Mouse (Mus musculus): ENCODE results near the gene Scaf1. TPM values are rescaled to one million over a fixed set of nuclear protein-coding genes. Genes with fewer than 3 reads are reported as not detected.
A peak's percentile ranks its signal among the peaks of the same experiment; 100 is the strongest.

Scaf1 gene
- polyA plus RNA-seq, 1 experiment = 56.7 TPM

- H3ac ChIP-seq (ENCODE audit: control insufficient read depth, insufficient read length) = no peak overlapping the region
- TF ChIP-seq TCF12 (IDR thresholded peaks at IDR 0.05; ENCODE audit: insufficient read depth, poor library complexity, severe bottlenecking) = no peak
- TF ChIP-seq POLR2A (IDR thresholded peaks at IDR 0.05; ENCODE audit: insufficient read length, low read depth) = no peak
- no peak for TF ChIP-seq SRF (IDR thresholded peaks at IDR 0.05; ENCODE audit: control insufficient read depth, insufficient read length, low read depth)
- TF ChIP-seq E2F4 (IDR thresholded peaks at IDR 0.05; ENCODE audit: insufficient read depth) = no peak
- TF ChIP-seq MYOD1 (IDR thresholded peaks at IDR 0.05; ENCODE audit: control insufficient read depth in 1 of 3, insufficient read length in 2 of 3, low read depth in 2 of 3) = no peak
- no peak for TF ChIP-seq MAX (IDR thresholded peaks at IDR 0.05; ENCODE audit: low read depth)
- no peak for TF ChIP-seq USF1 (IDR thresholded peaks at IDR 0.05; ENCODE audit: low read depth)
- TF ChIP-seq CEBPB (IDR thresholded peaks at IDR 0.05; ENCODE audit: insufficient read depth, poor library complexity, severe bottlenecking) = no peak
- no peak for TF ChIP-seq REST (IDR thresholded peaks at IDR 0.05; ENCODE audit: insufficient read depth, insufficient read length)
- TF ChIP-seq POLR2AphosphoS2 (IDR thresholded peaks at IDR 0.05; ENCODE audit: insufficient read length, low read depth) = no peak
- no peak for TF ChIP-seq TCF3 (IDR thresholded peaks at IDR 0.05; ENCODE audit: insufficient read length, low read depth)
- TF ChIP-seq MYOG (IDR thresholded peaks at IDR 0.05; ENCODE audit: control insufficient read depth in 1 of 3, insufficient read depth in 1 of 3, insufficient read length in 2 of 3, low read depth in 2 of 3) = no peak
- no peaks in the 10 kb centered on the region for H3K27me3 ChIP-seq (ENCODE audit: control insufficient read depth, insufficient read depth, insufficient read length)
- H3K79me2 ChIP-seq (ENCODE audit: control insufficient read depth, insufficient read depth) = peaks cover 9% of the 10 kb centered on the region
- no peak overlapping the region for H3K4me2 ChIP-seq (ENCODE audit: low read depth)
- H3K4me3 ChIP-seq = no peak overlapping the region
- H3K36me3 ChIP-seq (ENCODE audit: control insufficient read depth, insufficient read depth) = peaks cover 9% of the 10 kb centered on the region
Measured at GRCm38 (mm10) chr7:45046853-45047350, 30.7 kb upstream of the Scaf1 start.

GRCm38 (mm10) chr7:45045741-45046140 is 29.6 kb upstream of the Scaf1 start:
- Histone ChIP-seq H3K4me3 (no peak overlapping the region), H3K4me2 (ENCODE audit: low read depth) (no peak overlapping the region), H3K36me3 (ENCODE audit: control insufficient read depth, insufficient read depth) (peaks cover 14% of the 10 kb centered on the region), H3K27me3 (ENCODE audit: control insufficient read depth, insufficient read depth, insufficient read length) (no peaks in the 10 kb centered on the region), H3ac (ENCODE audit: control insufficient read depth, insufficient read length) (no peak overlapping the region), H3K79me2 (ENCODE audit: control insufficient read depth, insufficient read depth) (no peaks in the 10 kb centered on the region)
- no peak for TF ChIP-seq REST (IDR thresholded peaks at IDR 0.05; ENCODE audit: insufficient read depth, insufficient read length)

GRCm38 (mm10) chr7:45043307-45043706 is 27.1 kb upstream of the Scaf1 start:
- H3K27me3 ChIP-seq (ENCODE audit: control insufficient read depth, insufficient read depth, insufficient read length) = no peaks in the 10 kb centered on the region
- peaks cover 14% of the 10 kb centered on the region for H3K36me3 ChIP-seq (ENCODE audit: control insufficient read depth, insufficient read depth)
- no peak overlapping the region for H3K4me3 ChIP-seq
- peaks cover 4% of the 10 kb centered on the region for H3K79me2 ChIP-seq (ENCODE audit: control insufficient read depth, insufficient read depth)
- H3K4me2 ChIP-seq (ENCODE audit: low read depth) = no peak overlapping the region
- no peak for TF ChIP-seq TCF12 (IDR thresholded peaks at IDR 0.05; ENCODE audit: insufficient read depth, poor library complexity, severe bottlenecking)
- no peak for TF ChIP-seq MYOD1 (IDR thresholded peaks at IDR 0.05; ENCODE audit: control insufficient read depth in 1 of 3, insufficient read length in 2 of 3, low read depth in 2 of 3)
- H3ac ChIP-seq (ENCODE audit: control insufficient read depth, insufficient read length) = no peak overlapping the region

GRCm38 (mm10) chr7:45040851-45041250 is 24.7 kb upstream of the Scaf1 start:
- Histone ChIP-seq H3K4me3 (no peak overlapping the region), H3ac (ENCODE audit: control insufficient read depth, insufficient read length) (no peak overlapping the region), H3K4me2 (ENCODE audit: low read depth) (no peak overlapping the region), H3K27me3 (ENCODE audit: control insufficient read depth, insufficient read depth, insufficient read length) (no peaks in the 10 kb centered on the region), H3K79me2 (ENCODE audit: control insufficient read depth, insufficient read depth) (peaks cover 4% of the 10 kb centered on the region), H3K36me3 (ENCODE audit: control insufficient read depth, insufficient read depth) (peaks cover 23% of the 10 kb centered on the region)
- TF ChIP-seq CEBPB (IDR thresholded peaks at IDR 0.05; ENCODE audit: insufficient read depth, poor library complexity, severe bottlenecking) (no peak), TCF3 (IDR thresholded peaks at IDR 0.05; ENCODE audit: insufficient read length, low read depth) (no peak), MYOD1 (IDR thresholded peaks at IDR 0.05; ENCODE audit: control insufficient read depth in 1 of 3, insufficient read length in 2 of 3, low read depth in 2 of 3) (peak in 1 of 3 experiments; percentile 32), MYOG (IDR thresholded peaks at IDR 0.05; ENCODE audit: control insufficient read depth in 1 of 3, insufficient read depth in 1 of 3, insufficient read length in 2 of 3, low read depth in 2 of 3) (peak in 1 of 3 experiments; percentile 72)

- Histone ChIP-seq H3K27me3 (ENCODE audit: control insufficient read depth, insufficient read depth, insufficient read length) (no peaks in the 10 kb centered on the region), H3K79me2 (ENCODE audit: control insufficient read depth, insufficient read depth) (peaks cover 4% of the 10 kb centered on the region), H3K4me2 (ENCODE audit: low read depth) (no peak overlapping the region), H3ac (ENCODE audit: control insufficient read depth, insufficient read length) (no peak overlapping the region), H3K4me3 (no peak overlapping the region), H3K36me3 (ENCODE audit: control insufficient read depth, insufficient read depth) (peaks cover 16% of the 10 kb centered on the region)
- TF ChIP-seq MYOG (IDR thresholded peaks at IDR 0.05; ENCODE audit: control insufficient read depth in 1 of 3, insufficient read depth in 1 of 3, insufficient read length in 2 of 3, low read depth in 2 of 3) (no peak), POLR2A (IDR thresholded peaks at IDR 0.05; ENCODE audit: insufficient read length, low read depth) (no peak), USF1 (IDR thresholded peaks at IDR 0.05; ENCODE audit: low read depth) (no peak), MAX (IDR thresholded peaks at IDR 0.05; ENCODE audit: low read depth) (no peak), E2F4 (IDR thresholded peaks at IDR 0.05; ENCODE audit: insufficient read depth) (no peak), CEBPB (IDR thresholded peaks at IDR 0.05; ENCODE audit: insufficient read depth, poor library complexity, severe bottlenecking) (no peak), POLR2AphosphoS2 (IDR thresholded peaks at IDR 0.05; ENCODE audit: insufficient read length, low read depth) (no peak), REST (IDR thresholded peaks at IDR 0.05; ENCODE audit: insufficient read depth, insufficient read length) (no peak), SRF (IDR thresholded peaks at IDR 0.05; ENCODE audit: control insufficient read depth, insufficient read length, low read depth) (no peak), MYOD1 (IDR thresholded peaks at IDR 0.05; ENCODE audit: control insufficient read depth in 1 of 3, insufficient read length in 2 of 3, low read depth in 2 of 3) (no peak), TCF12 (IDR thresholded peaks at IDR 0.05; ENCODE audit: insufficient read depth, poor library complexity, severe bottlenecking) (no peak), TCF3 (IDR thresholded peaks at IDR 0.05; ENCODE audit: insufficient read length, low read depth) (no peak)
Measured at GRCm38 (mm10) chr7:45038411-45038810, 22.2 kb upstream of the Scaf1 start.

Data from myocyte (in vitro differentiated cells).